Mouse (Mus musculus) adrenal gland, postnatal 25 days (tissue): ENCODE measurements around the gene Gnb1. TPM values are rescaled to one million over a fixed set of nuclear protein-coding genes. Genes with fewer than 3 reads are reported as not detected.

Experiments used
- DNase-seq: peaks from one replicate; pipeline ENCODE4 v3.0.0; 2021; ENCODE audit warnings: mixed read lengths
- total RNA-seq: library from RNA; stranded (reverse); gene quantifications from 2 replicates; pipeline ENCODE4 v1.2.3, GENCODE M21; 2021

Gnb1 gene
- total RNA-seq, 1 experiment from 2014 or later, result 392 TPM

GRCm38 (mm10) chr4:155482733-155483540, 8.2 kb upstream of the Gnb1 start:
- DNase-seq, result no peak

- no peak for DNase-seq
Observed at GRCm38 (mm10) chr4:155485521-155485920, 5.6 kb upstream of the Gnb1 start.

- no peak for DNase-seq
Observed at GRCm38 (mm10) chr4:155487746-155488145, 3.4 kb upstream of the Gnb1 start.

- peak; percentile 70 for DNase-seq
Observed at GRCm38 (mm10) chr4:155488232-155489025, 2.7 kb upstream of the Gnb1 start.

DNA sequence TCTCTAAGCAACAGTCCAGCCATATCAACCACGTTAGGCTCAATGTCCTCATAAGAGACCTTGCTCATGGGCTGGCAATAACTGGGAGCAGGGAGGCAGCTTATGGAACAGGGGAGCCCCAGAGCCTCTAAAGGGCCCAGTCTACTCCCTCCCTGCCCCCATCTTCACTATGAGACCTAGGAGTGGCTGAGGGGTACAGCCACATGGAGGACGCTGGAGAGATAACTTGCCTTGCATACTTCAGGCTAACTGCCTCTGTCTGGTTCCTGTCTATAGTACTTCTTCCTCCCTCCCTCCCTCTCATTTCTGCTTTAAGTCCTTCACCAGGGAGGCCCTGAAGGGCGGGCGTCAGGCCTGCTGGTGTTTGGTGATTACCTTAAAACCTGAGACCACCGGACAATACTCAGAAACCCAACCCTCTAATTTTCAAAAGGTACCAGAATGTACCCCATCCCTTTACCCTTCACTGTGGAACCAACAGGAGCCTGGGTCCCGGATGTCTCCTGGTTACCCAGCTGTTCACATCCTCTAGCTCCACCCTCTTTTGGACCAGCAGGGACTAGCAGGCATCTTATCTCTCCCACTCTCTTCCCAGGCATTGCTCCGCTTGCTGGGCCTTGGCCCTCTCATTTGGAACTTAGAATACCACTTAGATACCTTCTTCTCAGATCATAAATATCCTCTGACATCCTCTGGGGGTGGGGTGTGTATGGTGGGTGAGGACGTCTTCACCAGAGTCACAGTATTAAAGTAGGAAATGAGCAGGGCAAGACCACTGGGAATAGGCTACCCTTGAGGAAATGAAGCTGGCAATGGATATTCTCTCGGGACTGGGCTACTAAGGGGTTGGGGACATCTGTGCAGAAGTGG, 1.8 kb upstream of the Gnb1 start:
- DNase-seq, result no peak

- no peak for DNase-seq
Observed at GRCm38 (mm10) chr4:155490456-155490855, 705 bp upstream of the Gnb1 start.

- no peak for DNase-seq
Observed at GRCm38 (mm10) chr4:155491529-155492130, 469 bp downstream of the Gnb1 start.

GRCm38 (mm10) chr4:155492131-155492633, 1.0 kb downstream of the Gnb1 start:
- peak; percentile 66 for DNase-seq

- no peak for DNase-seq
Observed at GRCm38 (mm10) chr4:155494891-155495290, 3.7 kb downstream of the Gnb1 start.

- DNase-seq, result no peak
Observed at GRCm38 (mm10) chr4:155497963-155498362, 6.8 kb downstream of the Gnb1 start.

- DNase-seq, result no peak
Observed at GRCm38 (mm10) chr4:155501126-155501525, 10.0 kb downstream of the Gnb1 start.

GRCm38 (mm10) chr4:155505067-155505466, 13.9 kb downstream of the Gnb1 start:
- DNase-seq, result no peak

- DNase-seq, result no peak
Observed at GRCm38 (mm10) chr4:155505671-155506295, 14.6 kb downstream of the Gnb1 start.

DNA sequence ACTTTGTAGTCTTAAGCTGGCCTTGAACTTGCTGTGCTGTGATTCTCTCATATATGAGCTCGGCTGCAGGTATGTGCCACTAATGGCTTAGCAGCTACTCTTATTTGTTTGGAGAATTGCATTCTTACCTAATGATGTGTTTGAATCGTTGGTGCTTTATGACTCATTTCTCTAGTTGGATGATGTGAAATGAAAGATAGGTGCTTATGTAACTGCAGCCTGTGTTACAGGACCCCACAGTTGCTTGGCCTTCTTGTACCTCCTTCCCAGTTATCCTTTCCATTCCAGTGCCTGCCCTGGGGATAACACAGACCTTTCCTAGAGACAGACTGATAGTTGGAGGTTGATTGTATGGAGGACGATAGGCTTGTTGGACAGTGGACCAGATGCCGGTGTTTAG, 17.5 kb downstream of the Gnb1 start:
- DNase-seq, result no peak

DNA sequence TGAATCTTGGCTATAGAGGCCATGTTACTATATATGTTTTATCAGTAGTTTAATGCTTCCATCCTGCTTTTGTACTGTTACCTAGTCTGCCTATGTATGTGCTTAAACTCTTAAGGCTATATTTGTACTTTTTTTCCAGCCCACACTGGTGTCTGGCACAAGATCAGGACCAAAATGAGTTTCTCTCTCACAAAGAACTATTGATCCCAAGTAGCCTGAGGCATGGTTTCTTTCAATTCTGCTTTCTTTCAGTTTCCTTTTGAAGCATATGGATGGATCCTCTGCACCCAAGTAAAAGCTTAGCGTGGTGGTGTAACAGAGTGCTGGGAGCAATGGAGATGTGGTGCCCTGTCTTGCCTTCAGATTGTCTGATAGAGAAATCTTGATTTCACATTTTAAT, 19.8 kb downstream of the Gnb1 start:
- no peak for DNase-seq

- no peak for DNase-seq
Observed at GRCm38 (mm10) chr4:155514810-155515209, 23.6 kb downstream of the Gnb1 start.

- DNase-seq, result no peak
Observed at GRCm38 (mm10) chr4:155517948-155518517, 26.9 kb downstream of the Gnb1 start.

GRCm38 (mm10) chr4:155522327-155522726, 31.2 kb downstream of the Gnb1 start:
- DNase-seq, result no peak

- no peak for DNase-seq
Observed at GRCm38 (mm10) chr4:155525751-155526150, 34.6 kb downstream of the Gnb1 start.

DNA sequence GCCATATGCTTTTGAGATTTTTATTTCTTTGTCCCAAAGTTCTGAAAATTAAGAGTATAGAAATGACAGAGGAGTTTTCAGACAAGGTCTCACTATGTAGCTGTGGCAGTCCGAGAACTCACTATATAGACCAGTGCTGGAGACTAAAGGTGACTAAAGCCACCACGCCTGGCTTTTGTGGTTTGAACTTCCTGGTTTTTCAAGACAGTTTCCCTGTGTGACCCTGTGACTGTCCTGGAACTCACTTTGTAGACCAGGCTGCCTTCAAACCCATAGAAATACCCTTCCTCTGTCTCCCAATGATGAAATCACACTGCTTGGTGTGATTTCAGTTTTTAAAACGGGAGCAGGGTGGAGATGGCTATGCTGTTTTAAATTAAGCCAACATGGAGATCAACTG, 38.1 kb downstream of the Gnb1 start:
- DNase-seq, result no peak

DNA sequence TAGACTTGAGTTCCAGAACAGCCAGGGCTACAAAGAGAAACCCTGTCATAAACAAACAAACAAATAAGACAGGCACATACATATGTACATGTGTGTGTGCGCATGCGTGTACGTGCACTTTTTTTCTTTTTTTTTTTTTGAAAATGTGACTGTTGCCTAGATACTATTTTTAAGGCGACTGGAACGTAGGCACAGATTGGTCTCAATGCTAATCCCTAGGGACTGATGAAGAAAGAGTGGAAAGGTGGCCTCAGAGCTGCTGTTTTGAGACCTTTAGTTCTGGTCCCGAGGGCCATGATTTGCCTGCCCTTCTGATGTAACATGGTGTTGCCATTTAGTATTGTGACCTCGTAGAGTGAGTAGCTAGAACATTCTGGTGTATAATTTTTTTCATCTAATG, 58.8 kb downstream of the Gnb1 start:
- DNase-seq, result no peak
